Mouse (Mus musculus): ENCODE measurements around the gene 1700034J05Rik.

DNA sequence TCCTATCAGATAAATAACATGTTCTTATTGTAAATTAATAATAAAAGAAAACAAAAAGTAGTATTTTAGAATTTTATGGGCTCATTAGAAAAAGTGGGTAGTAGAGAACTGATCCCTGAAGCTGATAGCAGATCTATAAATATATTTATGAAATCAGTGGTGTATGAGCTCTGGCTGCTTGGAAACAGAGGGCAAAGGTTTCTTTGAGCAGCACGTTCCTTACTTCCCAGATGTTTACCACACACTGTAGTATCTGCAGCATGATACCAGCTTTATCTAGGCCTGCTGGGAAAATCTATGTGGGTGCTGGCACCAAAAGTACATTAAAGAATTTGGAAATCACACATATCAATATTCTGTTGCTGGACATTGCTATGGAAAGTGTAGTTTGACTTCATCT is 18.5 kb upstream of the 1700034J05Rik start:
- TF ChIP-seq CTCF (IDR thresholded peaks at IDR 0.05; ENCODE audit: control insufficient read depth, insufficient read depth, insufficient replicate concordance, low read depth, low read length) (no peak), POLR2A (IDR thresholded peaks at IDR 0.05; ENCODE audit: control insufficient read depth, low read depth, low read length) (no peak)
